28 mouse cellular contexts compared by ENCODE assay signal in genomic region chr12:112025457-112025856, GRCm38 (mm10). TPM values are rescaled to one million over a fixed set of nuclear protein-coding genes. Genes with fewer than 3 reads are reported as not detected.
A peak's percentile ranks its signal among the peaks of the same experiment; 100 is the strongest.
DNase-seq lines count a peak whose midpoint lies in the region; ATAC-seq and TF ChIP-seq lines count a peak whose summit lies in the region.
"Had no signal": no experiment of that assay in that cellular context is flagged by ENCODE, and none has a peak within 500 bp of the region (broad histone marks: within the 10 kb centered on the region; RNA-seq: fewer than 3 reads in every experiment).

No protein-coding gene starts in this region.

- H3K27me3 ChIP-seq in midbrain, embryonic 10.5 days (ENCODE audit: low read depth, poor library complexity, severe bottlenecking) = no peaks in the 10 kb centered on the region
- no peaks in the 10 kb centered on the region for H3K27me3 ChIP-seq in midbrain, embryonic 15.5 days (replicated peaks)
- H3K27me3 ChIP-seq in C2C12 (ENCODE audit: control insufficient read depth, insufficient read depth, insufficient read length) (no peaks in the 10 kb centered on the region), E14TG2a.4 (ENCODE audit: insufficient read depth, low read length) (peaks cover 3% of the 10 kb centered on the region; the same call in 1 of the 2 replicates), myocyte (ENCODE audit: control insufficient read depth, insufficient read depth, insufficient read length) (no peaks in the 10 kb centered on the region)
- H3K27me3 ChIP-seq in heart, embryonic 11.5 days (ENCODE audit: control insufficient read depth, insufficient read depth, low read length) = no peaks in the 10 kb centered on the region
- H3K27me3 ChIP-seq: Patski had no signal

- H3K79me2 ChIP-seq in C2C12 (ENCODE audit: control insufficient read depth, insufficient read depth) (no peaks in the 10 kb centered on the region), myocyte (ENCODE audit: control insufficient read depth, insufficient read depth) (no peaks in the 10 kb centered on the region)

- H3K4me2 ChIP-seq in midbrain, embryonic 15.5 days = no peak overlapping the region
- H3K4me2 ChIP-seq in myocyte (ENCODE audit: low read depth) = peak overlapping the region; percentile 66
- H3K4me2 ChIP-seq in heart, embryonic 11.5 days = no peak overlapping the region

- H3ac ChIP-seq in C2C12 (ENCODE audit: control insufficient read depth, insufficient read length, low read depth) (no peak overlapping the region), myocyte (ENCODE audit: control insufficient read depth, insufficient read length) (no peak overlapping the region)

- H3K27ac ChIP-seq in midbrain, embryonic 10.5 days (replicated peaks) = 0 out of 2 replicates have a peak overlapping the region, but pooled peaks have one; percentile 25
- H3K27ac ChIP-seq in midbrain, embryonic 15.5 days = no peak overlapping the region
- no peak overlapping the region for H3K27ac ChIP-seq in heart, embryonic 11.5 days (ENCODE audit: low read depth, low read length)

- H3K4me3 ChIP-seq in midbrain, embryonic 10.5 days = no peak overlapping the region
- no peak overlapping the region for H3K4me3 ChIP-seq in midbrain, embryonic 15.5 days
- H3K4me3 ChIP-seq in C2C12 (ENCODE audit: insufficient read depth, poor library complexity, severe bottlenecking) (no peak overlapping the region), E14TG2a.4 (replicated peaks; ENCODE audit: low read length) (peak overlapping the region; percentile 39), myocyte (no peak overlapping the region)
- no peak overlapping the region for H3K4me3 ChIP-seq in heart, embryonic 11.5 days (ENCODE audit: low read depth, low read length)

- 87% methylated on average over 13 of the region's 13 CpGs for WGBS in midbrain, embryonic 10.5 days
- 89% methylated on average over 13 of the region's 13 CpGs for WGBS in midbrain, embryonic 15.5 days
- WGBS in heart, embryonic 11.5 days (ENCODE audit: insufficient replicate concordance) = 82% methylated on average over 13 of the region's 13 CpGs

- no peak for DNase-seq in midbrain, embryonic 10.5 days (ENCODE audit: low spot score)
- DNase-seq in B cell, adult 2 months = no peak
- DNase-seq: adrenal gland, adult 2 months; adrenal gland, adult 8-10 months; adrenal gland, postnatal 10 days; adrenal gland, postnatal 25 days; adrenal gland, postnatal 36 days; cerebellum, adult 11 months; cerebellum, adult 11-12 months; cerebellum, adult 18-20 months; cerebellum, adult 2 months; cerebellum, adult 8-10 months had no signal

- TF ChIP-seq CTCF in C2C12 (IDR thresholded peaks at IDR 0.05; ENCODE audit: control insufficient read depth, insufficient read depth, insufficient read length) = no peak
- no peak for TF ChIP-seq CTCF in E14TG2a.4 (conservative IDR thresholded peaks at IDR 0.05; ENCODE audit: low read length)

- no peak for TF ChIP-seq POLR2A in myocyte (IDR thresholded peaks at IDR 0.05; ENCODE audit: insufficient read length, low read depth)

- ATAC-seq in midbrain, embryonic 15.5 days (replicated peaks) = no peak
- ATAC-seq in heart, embryonic 11.5 days (replicated peaks; ENCODE audit: insufficient number of reproducible peaks, low FRiP score, low TSS enrichment) = no peak
- ATAC-seq in megakaryocyte progenitor cell, adult 5-6 weeks (replicated peaks; ENCODE audit: poor library complexity) = no peak
- ATAC-seq: activated CD4-positive, CD25-positive, alpha-beta regulatory T cell, adult 4 months; CD4-positive, CD25-positive, alpha-beta regulatory T cell, adult 4 months; Patski had no signal

- no peak overlapping the region for H3K9ac ChIP-seq in midbrain, embryonic 15.5 days
- H3K9ac ChIP-seq in heart, embryonic 11.5 days (ENCODE audit: low read depth, low read length) = no peak overlapping the region

- peaks cover 3% of the 10 kb centered on the region; the same call in 1 of the 2 replicates for H3K4me1 ChIP-seq in midbrain, embryonic 10.5 days
- no peaks in the 10 kb centered on the region for H3K4me1 ChIP-seq in midbrain, embryonic 15.5 days
- H3K4me1 ChIP-seq in E14TG2a.4 (replicated peaks; ENCODE audit: low read depth, low read length) = peaks cover 31% of the 10 kb centered on the region
- no peaks in the 10 kb centered on the region for H3K4me1 ChIP-seq in heart, embryonic 11.5 days (ENCODE audit: control insufficient read depth, insufficient read depth, low read length)

- no peaks in the 10 kb centered on the region for H3K79me3 ChIP-seq in C2C12 (ENCODE audit: low read depth)

- peaks cover 10% of the 10 kb centered on the region; the same call in 1 of the 2 replicates for H3K9me3 ChIP-seq in midbrain, embryonic 10.5 days (replicated peaks)
- H3K9me3 ChIP-seq in midbrain, embryonic 15.5 days = no peaks in the 10 kb centered on the region
- H3K9me3 ChIP-seq in E14TG2a.4 (ENCODE audit: low read length) = peaks cover 14% of the 10 kb centered on the region
- no peaks in the 10 kb centered on the region for H3K9me3 ChIP-seq in heart, embryonic 11.5 days (replicated peaks; ENCODE audit: control insufficient read depth, low read length)

- no peaks in the 10 kb centered on the region for H3K36me3 ChIP-seq in midbrain, embryonic 10.5 days
- no peaks in the 10 kb centered on the region for H3K36me3 ChIP-seq in midbrain, embryonic 15.5 days (replicated peaks)
- no peaks in the 10 kb centered on the region for H3K36me3 ChIP-seq in C2C12 (ENCODE audit: control insufficient read depth, insufficient read depth)
- no peaks in the 10 kb centered on the region for H3K36me3 ChIP-seq in E14TG2a.4 (ENCODE audit: insufficient read depth, low read length)
- H3K36me3 ChIP-seq in myocyte (ENCODE audit: control insufficient read depth, insufficient read depth) = no peaks in the 10 kb centered on the region
- H3K36me3 ChIP-seq in heart, embryonic 11.5 days (ENCODE audit: control insufficient read depth, insufficient read depth, low read length) = no peaks in the 10 kb centered on the region
- H3K36me3 ChIP-seq: G1E had no signal

TF ChIP-seq in C2C12, 6 proteins besides CTCF, POLR2A, EP300 and RAD21:
- peak; percentile 85 for TF ChIP-seq MYOD1 (IDR thresholded peaks at IDR 0.05; ENCODE audit: control insufficient read depth, insufficient read length, low read depth)
- TF ChIP-seq USF1 (IDR thresholded peaks at IDR 0.05; ENCODE audit: low read depth) = no peak
- TF ChIP-seq FOSL1 (IDR thresholded peaks at IDR 0.05; ENCODE audit: insufficient read depth, low read length, poor library complexity, severe bottlenecking) = no peak

TF ChIP-seq in myocyte, 11 proteins besides CTCF, POLR2A, EP300 and RAD21:
- TF ChIP-seq SRF (IDR thresholded peaks at IDR 0.05; ENCODE audit: control insufficient read depth, insufficient read length, low read depth) (no peak), MYOD1 (IDR thresholded peaks at IDR 0.05; ENCODE audit: control insufficient read depth in 1 of 3, insufficient read length in 2 of 3, low read depth in 2 of 3) (peak in 2 of 3 experiments; percentile 69 to 86), CEBPB (IDR thresholded peaks at IDR 0.05; ENCODE audit: insufficient read depth, poor library complexity, severe bottlenecking) (no peak), TCF12 (IDR thresholded peaks at IDR 0.05; ENCODE audit: insufficient read depth, poor library complexity, severe bottlenecking) (peak; percentile 87), USF1 (IDR thresholded peaks at IDR 0.05; ENCODE audit: low read depth) (no peak), REST (IDR thresholded peaks at IDR 0.05; ENCODE audit: insufficient read depth, insufficient read length) (no peak), TCF3 (IDR thresholded peaks at IDR 0.05; ENCODE audit: insufficient read length, low read depth) (peak; percentile 74), POLR2AphosphoS2 (IDR thresholded peaks at IDR 0.05; ENCODE audit: insufficient read length, low read depth) (no peak), MYOG (IDR thresholded peaks at IDR 0.05; ENCODE audit: control insufficient read depth in 1 of 3, insufficient read depth in 1 of 3, insufficient read length in 2 of 3, low read depth in 2 of 3) (peak; percentile 76 to 89 (median 89)), E2F4 (IDR thresholded peaks at IDR 0.05; ENCODE audit: insufficient read depth) (no peak), MAX (IDR thresholded peaks at IDR 0.05; ENCODE audit: low read depth) (no peak)

RNA-seq across cellular contexts. Expression of gene Rd3l, which starts 44.3 kb away (rescaled TPM):
- not detected in 2 replicates for polyA plus RNA-seq in midbrain, embryonic 10.5 days (2016; fragmentation: Nextera tagmentation; extraction: Ambion mirVana)
- polyA plus RNA-seq in midbrain, embryonic 15.5 days (2015; fragmentation: Nextera tagmentation; extraction: Ambion mirVana) = not detected in 2 replicates
- polyA plus RNA-seq in C2C12 (2012; fragmentation: generic; extraction: Trizol) = not detected
- not detected for polyA plus RNA-seq in myocyte (2012; fragmentation: generic; extraction: Trizol)
- 1.2 and 1.5 TPM in 2 replicates for polyA plus RNA-seq in heart, embryonic 11.5 days (2014; fragmentation: Nextera tagmentation; extraction: Ambion mirVana)
- total RNA-seq in megakaryocyte progenitor cell, adult 5-6 weeks (2015) = not detected in 2 replicates
- total RNA-seq in megakaryocyte progenitor cell, adult 5-6 weeks (2017) = not detected in 2 replicates
- total RNA-seq: adrenal gland, adult 18-20 months; adrenal gland, adult 2 months; adrenal gland, adult 8-10 months; adrenal gland, postnatal 10 days; adrenal gland, postnatal 14 days; adrenal gland, postnatal 25 days; adrenal gland, postnatal 36 days; adrenal gland, postnatal 4 days; CH12.LX; ES-E14 had no signal
- polyA plus RNA-seq: activated CD4-positive, CD25-positive, alpha-beta regulatory T cell, adult 4 months; adrenal gland, adult 2 months; brain, embryonic 14.5 days; CD4-positive, CD25-positive, alpha-beta regulatory T cell, adult 4 months; G1E; Patski had no signal

RNA-seq across cellular contexts. Expression of gene Tdrd9, which starts 54.1 kb away (rescaled TPM):
- polyA plus RNA-seq in midbrain, embryonic 10.5 days (2016; fragmentation: Nextera tagmentation; extraction: Ambion mirVana) = 1.0 TPM in 2 replicates
- 0.28 and 0.42 TPM in 2 replicates for polyA plus RNA-seq in midbrain, embryonic 15.5 days (2015; fragmentation: Nextera tagmentation; extraction: Ambion mirVana)
- 0.20 TPM for polyA plus RNA-seq in C2C12 (2012; fragmentation: generic; extraction: Trizol)
- 1.7 TPM for polyA plus RNA-seq in myocyte (2012; fragmentation: generic; extraction: Trizol)
- polyA plus RNA-seq in heart, embryonic 11.5 days (2014; fragmentation: Nextera tagmentation; extraction: Ambion mirVana) = 0.23 and 0.31 TPM in 2 replicates
- total RNA-seq in megakaryocyte progenitor cell, adult 5-6 weeks (2015) = not detected in 2 replicates
- total RNA-seq in megakaryocyte progenitor cell, adult 5-6 weeks (2017) = not detected in 2 replicates
- total RNA-seq: adrenal gland, postnatal 14 days; adrenal gland, postnatal 25 days; CH12.LX had no signal
- polyA plus RNA-seq: activated CD4-positive, CD25-positive, alpha-beta regulatory T cell, adult 4 months; adrenal gland, adult 2 months; CD4-positive, CD25-positive, alpha-beta regulatory T cell, adult 4 months; G1E had no signal

RNA-seq across cellular contexts. Expression of gene Atp5mpl, which starts 58.7 kb away (rescaled TPM):
- 559 and 585 TPM in 2 replicates for polyA plus RNA-seq in midbrain, embryonic 10.5 days (2016; fragmentation: Nextera tagmentation; extraction: Ambion mirVana)
- 664 and 669 TPM in 2 replicates for polyA plus RNA-seq in midbrain, embryonic 15.5 days (2015; fragmentation: Nextera tagmentation; extraction: Ambion mirVana)
- polyA plus RNA-seq in C2C12 (2012; fragmentation: generic; extraction: Trizol) (608 TPM), myocyte (2012; fragmentation: generic; extraction: Trizol) (645 TPM)
- polyA plus RNA-seq in heart, embryonic 11.5 days (2014; fragmentation: Nextera tagmentation; extraction: Ambion mirVana) = 1,282 and 1,314 TPM in 2 replicates
- total RNA-seq in megakaryocyte progenitor cell, adult 5-6 weeks (2015) = 491 and 507 TPM in 2 replicates
- total RNA-seq in megakaryocyte progenitor cell, adult 5-6 weeks (2017) = 601 and 839 TPM in 2 replicates
